Mouse (Mus musculus): Measurements from ENCODE around the gene Nlgn1. TPM values are rescaled to one million over a fixed set of nuclear protein-coding genes. Genes with fewer than 3 reads are reported as not detected.

Gene Nlgn1
- polyA plus RNA-seq, 1 experiment from 2014 or later = 0.50 TPM

DNA sequence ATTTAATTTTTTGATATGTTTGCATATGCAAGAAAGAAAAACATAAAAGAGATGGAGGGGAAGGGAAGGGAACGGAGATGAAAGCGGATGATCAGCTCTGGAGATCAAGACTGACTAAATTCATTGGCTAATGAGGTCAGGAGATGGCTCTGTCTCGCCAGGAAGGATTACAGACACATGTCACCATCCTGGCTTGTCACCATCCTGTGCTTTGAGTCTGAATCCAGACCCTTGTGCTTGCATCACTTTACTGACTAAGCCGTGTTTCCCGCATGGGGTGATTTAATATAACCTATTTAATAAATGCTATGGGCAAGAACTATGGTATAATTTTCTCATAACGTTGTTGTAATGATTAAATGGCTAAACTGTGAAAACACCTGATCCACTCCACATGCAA lies 202.8 kb downstream of the Nlgn1 start:
- Histone ChIP-seq H3K4me2 (replicated peaks; ENCODE audit: low read depth, low read length) (no peak overlapping the region), H3K27ac (ENCODE audit: low read length) (no peak overlapping the region), H3K4me3 (ENCODE audit: low read depth, low read length) (no peak overlapping the region), H3K27me3 (replicated peaks; ENCODE audit: insufficient read depth, low read length) (no peaks in the 10 kb centered on the region), H3K36me3 (ENCODE audit: insufficient read depth, low read length) (no peaks in the 10 kb centered on the region), H3K9ac (replicated peaks; ENCODE audit: low read depth) (no peak overlapping the region), H3K9me3 (ENCODE audit: low read length) (no peaks in the 10 kb centered on the region), H3K4me1 (ENCODE audit: insufficient read depth, low read depth, low read length) (no peaks in the 10 kb centered on the region)
- no peak for DNase-seq (ENCODE audit: low spot score)
- WGBS = 76% methylated on average over 6 of the region's 6 CpGs
- no peak for ATAC-seq
- TF ChIP-seq CTCF (IDR thresholded peaks at IDR 0.05) (no peak), EP300 (IDR thresholded peaks at IDR 0.05) (no peak)

DNA sequence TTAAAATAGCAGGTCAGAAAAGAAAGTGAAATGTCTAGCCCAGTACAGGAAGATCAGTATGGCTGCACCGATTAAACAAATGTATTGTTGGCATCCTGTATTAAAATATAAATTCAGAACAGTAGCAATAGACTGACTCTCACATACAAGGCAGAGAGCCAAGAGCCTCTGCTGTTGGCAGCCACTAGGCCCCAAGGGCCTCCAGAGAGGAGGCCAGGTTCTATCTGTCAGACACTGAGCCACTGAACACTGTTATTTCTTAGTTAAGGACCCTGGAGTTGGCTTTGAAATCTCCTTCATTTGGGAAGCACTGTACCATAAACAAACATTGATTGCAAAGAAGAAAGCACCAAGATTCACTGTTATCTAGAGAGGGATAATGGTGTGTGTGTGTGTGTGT lies 215.2 kb downstream of the Nlgn1 start:
- Histone ChIP-seq H3K4me3 (ENCODE audit: low read depth, low read length) (no peak overlapping the region), H3K36me3 (ENCODE audit: insufficient read depth, low read length) (no peaks in the 10 kb centered on the region), H3K27me3 (replicated peaks; ENCODE audit: insufficient read depth, low read length) (no peaks in the 10 kb centered on the region), H3K9ac (replicated peaks; ENCODE audit: low read depth) (no peak overlapping the region), H3K4me1 (ENCODE audit: insufficient read depth, low read depth, low read length) (no peaks in the 10 kb centered on the region), H3K4me2 (replicated peaks; ENCODE audit: low read depth, low read length) (no peak overlapping the region), H3K27ac (ENCODE audit: low read length) (no peak overlapping the region), H3K9me3 (ENCODE audit: low read length) (no peaks in the 10 kb centered on the region)
- WGBS = 69% methylated on average over 1 of the region's 1 CpGs
- DNase-seq (ENCODE audit: low spot score) (no peak), ATAC-seq (no peak)
- TF ChIP-seq EP300 (IDR thresholded peaks at IDR 0.05) (no peak), CTCF (IDR thresholded peaks at IDR 0.05) (no peak)

DNA sequence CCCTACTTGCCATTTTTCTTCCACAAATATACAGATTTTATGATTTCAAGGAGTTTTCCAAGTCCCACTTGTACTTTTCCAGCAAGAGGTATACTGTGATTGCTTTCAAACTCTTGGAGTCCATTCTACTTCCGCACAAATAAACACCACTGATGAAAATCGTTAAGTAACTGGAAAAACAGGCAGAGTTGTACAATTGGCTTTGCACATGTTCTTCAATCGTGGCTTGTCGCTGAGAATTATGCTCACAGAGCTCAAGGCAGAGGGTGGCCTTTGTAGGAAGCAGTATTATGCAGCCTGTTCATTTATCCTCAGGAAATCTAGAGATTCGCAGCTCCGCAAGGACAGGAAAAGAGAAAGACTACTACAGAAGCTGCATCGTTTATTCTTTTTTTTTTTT lies 225.9 kb downstream of the Nlgn1 start:
- TF ChIP-seq CTCF (IDR thresholded peaks at IDR 0.05) (no peak), EP300 (IDR thresholded peaks at IDR 0.05) (no peak)
- 87% methylated on average over 7 of the region's 7 CpGs for WGBS
- ATAC-seq (no peak), DNase-seq (ENCODE audit: low spot score) (no peak)
- Histone ChIP-seq H3K4me2 (replicated peaks; ENCODE audit: low read depth, low read length) (no peak overlapping the region), H3K36me3 (ENCODE audit: insufficient read depth, low read length) (no peaks in the 10 kb centered on the region), H3K27ac (ENCODE audit: low read length) (no peak overlapping the region), H3K9me3 (ENCODE audit: low read length) (no peaks in the 10 kb centered on the region), H3K27me3 (replicated peaks; ENCODE audit: insufficient read depth, low read length) (no peaks in the 10 kb centered on the region), H3K4me1 (ENCODE audit: insufficient read depth, low read depth, low read length) (no peaks in the 10 kb centered on the region), H3K9ac (replicated peaks; ENCODE audit: low read depth) (no peak overlapping the region), H3K4me3 (ENCODE audit: low read depth, low read length) (no peak overlapping the region)

DNA sequence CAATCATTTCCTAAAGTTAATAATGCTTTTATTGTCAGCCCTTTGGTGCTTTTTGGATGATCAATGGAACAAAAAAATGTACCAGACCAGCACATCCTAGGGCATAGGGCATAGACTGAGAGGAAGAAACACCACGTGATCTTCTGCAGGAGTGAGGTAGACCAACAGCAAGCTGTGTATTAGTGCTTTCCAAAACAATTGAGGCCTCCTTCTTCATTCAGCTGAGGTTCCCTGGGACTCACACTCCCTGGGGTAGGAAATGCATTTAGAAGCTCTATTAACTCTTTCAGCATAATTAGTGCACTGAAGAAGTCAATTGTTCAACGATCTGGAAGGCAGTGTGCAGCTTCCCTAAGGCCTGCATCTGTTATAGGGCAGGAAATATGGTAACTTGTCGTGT lies 226.7 kb downstream of the Nlgn1 start:
- Histone ChIP-seq H3K4me1 (ENCODE audit: insufficient read depth, low read depth, low read length) (no peaks in the 10 kb centered on the region), H3K4me3 (ENCODE audit: low read depth, low read length) (no peak overlapping the region), H3K9me3 (ENCODE audit: low read length) (no peaks in the 10 kb centered on the region), H3K9ac (replicated peaks; ENCODE audit: low read depth) (no peak overlapping the region), H3K27me3 (replicated peaks; ENCODE audit: insufficient read depth, low read length) (no peaks in the 10 kb centered on the region), H3K4me2 (replicated peaks; ENCODE audit: low read depth, low read length) (no peak overlapping the region), H3K36me3 (ENCODE audit: insufficient read depth, low read length) (no peaks in the 10 kb centered on the region), H3K27ac (ENCODE audit: low read length) (no peak overlapping the region)
- TF ChIP-seq EP300 (IDR thresholded peaks at IDR 0.05) (no peak), CTCF (IDR thresholded peaks at IDR 0.05) (no peak)
- ATAC-seq (no peak), DNase-seq (ENCODE audit: low spot score) (no peak)
- WGBS = 68% methylated on average over 3 of the region's 3 CpGs

DNA sequence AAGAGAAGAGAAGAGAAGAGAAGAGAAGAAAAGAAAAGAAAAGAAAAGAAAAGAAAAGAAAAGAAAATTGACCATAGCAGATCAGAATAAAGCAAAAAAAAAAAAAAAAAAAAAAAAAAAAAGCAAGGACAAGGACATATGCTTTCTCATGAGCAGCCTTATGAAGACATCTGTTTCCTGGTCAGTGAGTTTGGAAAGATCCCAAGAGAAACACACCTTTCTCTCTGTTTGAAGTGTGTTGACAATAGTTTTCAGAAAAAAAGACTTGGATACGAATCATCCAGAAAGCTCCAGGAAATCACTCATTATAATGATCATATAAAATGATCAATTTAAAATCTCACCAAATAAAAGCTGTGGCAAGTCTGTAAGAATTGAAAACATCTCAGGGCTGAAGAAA lies 230.0 kb downstream of the Nlgn1 start:
- WGBS = 58% methylated on average over 1 of the region's 1 CpGs
- no peaks in the 10 kb centered on the region for H3K9me3 ChIP-seq (ENCODE audit: low read length)
- H3K36me3 ChIP-seq (ENCODE audit: insufficient read depth, low read length) = no peaks in the 10 kb centered on the region
- ATAC-seq (no peak), DNase-seq (ENCODE audit: low spot score) (no peak)
- TF ChIP-seq CTCF (IDR thresholded peaks at IDR 0.05) = no peak
- no peak for TF ChIP-seq EP300 (IDR thresholded peaks at IDR 0.05)
- H3K4me2 ChIP-seq (replicated peaks; ENCODE audit: low read depth, low read length) = no peak overlapping the region
- H3K4me1 ChIP-seq (ENCODE audit: insufficient read depth, low read depth, low read length) = no peaks in the 10 kb centered on the region
- no peak overlapping the region for H3K27ac ChIP-seq (ENCODE audit: low read length)
- H3K4me3 ChIP-seq (ENCODE audit: low read depth, low read length) = no peak overlapping the region
- no peak overlapping the region for H3K9ac ChIP-seq (replicated peaks; ENCODE audit: low read depth)
- H3K27me3 ChIP-seq (replicated peaks; ENCODE audit: insufficient read depth, low read length) = no peaks in the 10 kb centered on the region

DNA sequence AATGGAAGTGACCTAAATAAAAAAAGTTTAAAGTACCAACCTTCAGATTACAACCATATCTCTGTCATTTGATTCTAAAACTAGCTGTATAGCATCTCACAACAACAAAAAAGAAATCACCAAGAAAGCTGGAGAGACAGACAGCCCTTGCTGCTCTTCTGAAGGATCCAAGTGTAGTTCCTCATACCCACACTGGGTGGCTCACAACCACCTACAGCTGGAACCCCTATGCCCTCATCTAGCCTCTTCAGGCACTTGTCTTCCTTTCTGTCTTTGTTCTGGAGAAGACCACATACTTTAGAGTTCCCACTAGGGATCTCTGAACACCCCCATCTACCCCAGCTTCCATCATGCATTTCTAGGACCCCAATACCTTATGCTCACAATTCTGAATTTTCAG lies 236.7 kb downstream of the Nlgn1 start:
- Histone ChIP-seq H3K4me3 (ENCODE audit: low read depth, low read length) (no peak overlapping the region), H3K9ac (replicated peaks; ENCODE audit: low read depth) (no peak overlapping the region), H3K36me3 (ENCODE audit: insufficient read depth, low read length) (no peaks in the 10 kb centered on the region), H3K27me3 (replicated peaks; ENCODE audit: insufficient read depth, low read length) (no peaks in the 10 kb centered on the region), H3K9me3 (ENCODE audit: low read length) (no peaks in the 10 kb centered on the region), H3K27ac (ENCODE audit: low read length) (no peak overlapping the region), H3K4me2 (replicated peaks; ENCODE audit: low read depth, low read length) (no peak overlapping the region), H3K4me1 (ENCODE audit: insufficient read depth, low read depth, low read length) (no peaks in the 10 kb centered on the region)
- no peak for DNase-seq (ENCODE audit: low spot score)
- ATAC-seq = no peak
- TF ChIP-seq EP300 (IDR thresholded peaks at IDR 0.05) (no peak), CTCF (IDR thresholded peaks at IDR 0.05) (peak; percentile 54)

DNA sequence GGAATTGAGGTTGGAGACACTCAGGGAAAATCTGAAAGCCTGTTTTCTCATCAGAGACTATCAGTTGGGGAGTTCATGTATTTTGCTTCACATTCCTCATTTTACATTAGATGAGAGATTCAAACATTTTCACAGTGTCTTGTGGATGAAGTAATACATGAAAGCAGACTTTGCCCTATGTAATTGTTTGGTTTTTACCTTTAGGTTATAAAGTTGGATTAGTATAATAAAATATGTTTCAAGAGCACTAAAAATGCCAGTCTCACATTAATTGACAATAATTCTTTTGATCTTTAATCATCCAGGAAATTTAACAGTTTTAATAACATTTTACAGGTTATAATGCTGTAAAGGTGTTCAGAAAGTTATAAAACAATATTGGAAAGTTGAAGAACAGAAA lies 262.9 kb downstream of the Nlgn1 start:
- ATAC-seq (no peak), DNase-seq (ENCODE audit: low spot score) (no peak)
- Histone ChIP-seq H3K27ac (ENCODE audit: low read length) (no peak overlapping the region), H3K4me2 (replicated peaks; ENCODE audit: low read depth, low read length) (no peak overlapping the region), H3K36me3 (ENCODE audit: insufficient read depth, low read length) (no peaks in the 10 kb centered on the region), H3K9me3 (ENCODE audit: low read length) (no peaks in the 10 kb centered on the region), H3K9ac (replicated peaks; ENCODE audit: low read depth) (no peak overlapping the region), H3K4me3 (ENCODE audit: low read depth, low read length) (no peak overlapping the region), H3K27me3 (replicated peaks; ENCODE audit: insufficient read depth, low read length) (no peaks in the 10 kb centered on the region), H3K4me1 (ENCODE audit: insufficient read depth, low read depth, low read length) (no peaks in the 10 kb centered on the region)
- TF ChIP-seq CTCF (IDR thresholded peaks at IDR 0.05) (no peak), EP300 (IDR thresholded peaks at IDR 0.05) (no peak)

Measured in lung, postnatal 0 days (tissue).